Mouse (Mus musculus) intestine, postnatal 0 days (tissue): Measurements from ENCODE around the gene Tbx5. TPM values are rescaled to one million over a fixed set of nuclear protein-coding genes. Genes with fewer than 3 reads are reported as not detected.

Source experiments
- ATAC-seq: fragments of 200-750 bp; cut with Nextera tagmentation; 2 replicates; pipeline ENCODE4 v1.8.0; 2017; ENCODE audit warnings: mild to moderate bottlenecking, moderate TSS enrichment, moderate library complexity
- H3K27ac ChIP-seq: fragments of 300-500 bp; sonication (generic); 2 replicates; pipeline ENCODE4 v1.5.1; 2014; ENCODE audit warnings: mild to moderate bottlenecking, low read depth, low read length, moderate library complexity
- H3K27me3 ChIP-seq: fragments of 300-500 bp; sonication (generic); replicated peaks from 2 replicates; pipeline ENCODE4 v1.6.1; 2014; ENCODE audit warnings: low read length, mixed read lengths; ENCODE audit not compliant: control insufficient read depth, insufficient read depth
- H3K36me3 ChIP-seq: fragments of 300-500 bp; sonication (generic); 2 replicates; pipeline ENCODE4 v1.6.1; 2014; ENCODE audit warnings: mild to moderate bottlenecking, moderate library complexity; ENCODE audit not compliant: control insufficient read depth, insufficient read depth
- H3K4me1 ChIP-seq: fragments of 300-500 bp; sonication (generic); replicated peaks from 2 replicates; pipeline ENCODE4 v1.6.1; 2014; ENCODE audit warnings: antibody characterized with exemption, low read length, mixed read lengths; ENCODE audit not compliant: control insufficient read depth, insufficient read depth
- H3K4me2 ChIP-seq: fragments of 300-500 bp; sonication (generic); replicated peaks from 2 replicates; pipeline ENCODE4 v1.6.1; 2014; ENCODE audit warnings: low read depth, mild to moderate bottlenecking, moderate library complexity
- H3K4me3 ChIP-seq: fragments of 300-500 bp; sonication (generic); 2 replicates; pipeline ENCODE4 v1.5.1; 2014; ENCODE audit warnings: low read depth, low read length
- H3K9ac ChIP-seq: fragments of 300-500 bp; sonication (generic); 2 replicates; pipeline ENCODE4 v1.6.1; 2014; ENCODE audit warnings: mild to moderate bottlenecking, low read depth, low read length
- H3K9me3 ChIP-seq: fragments of 300-500 bp; sonication (generic); 2 replicates; pipeline ENCODE4 v1.6.1; 2016; ENCODE audit warnings: mixed run types; ENCODE audit not compliant: control insufficient read depth
- CTCF ChIP-seq: sonication (generic); IDR thresholded peaks from 2 replicates; pipeline ENCODE4 v1.5.1; 2016; ENCODE audit warnings: low read depth, mild to moderate bottlenecking, control low read depth, antibody characterized with exemption, moderate library complexity
- WGBS: fragments of 180-500 bp; shearing (Covaris S2); extraction: QIAGEN DNeasy Blood & Tissue Kit; methylation state at CpG from one replicate; pipeline ENCODE4 v1.1.7; 2014; 5-methylcytosine and 5-hydroxymethylcytosine counted together
- polyA plus RNA-seq: library from polyadenylated mRNA; unstranded; fragments of >200 nt; fragmentation: Nextera tagmentation; extraction: Ambion mirVana; gene quantifications from 2 replicates; pipeline ENCODE4 v1.2.1, GENCODE M21; 2015

Tbx5 gene
- polyA plus RNA-seq, 1 experiment from 2014 or later = not detected

DNA sequence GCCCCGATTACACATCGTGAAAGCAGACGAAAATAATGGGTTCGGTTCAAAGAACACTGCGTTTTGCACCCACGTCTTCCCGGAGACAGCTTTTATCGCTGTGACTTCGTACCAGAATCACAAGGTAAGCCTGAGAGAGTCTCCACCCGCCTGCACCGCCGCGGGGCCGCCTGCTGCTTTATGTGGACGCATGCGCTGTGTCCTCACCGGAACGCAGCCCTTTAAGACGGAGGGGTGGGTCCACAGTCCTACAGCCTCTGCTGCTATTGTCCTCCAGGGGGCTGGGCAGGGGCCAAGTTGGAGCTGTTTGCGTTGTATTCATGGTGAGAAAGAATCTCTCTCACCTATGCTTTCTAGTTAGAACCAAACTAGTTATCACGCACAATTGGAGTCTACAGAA, 12.5 kb downstream of the Tbx5 start:
- H3K4me3 ChIP-seq = no peak overlapping the region
- under 1% methylated on average over 21 of the region's 21 CpGs for WGBS
- H3K36me3 ChIP-seq = no peaks in the 10 kb centered on the region
- H3K27ac ChIP-seq = no peak overlapping the region
- H3K4me1 ChIP-seq = no peaks in the 10 kb centered on the region
- ATAC-seq = no peak
- peaks cover 69% of the 10 kb centered on the region for H3K27me3 ChIP-seq
- H3K4me2 ChIP-seq = no peak overlapping the region
- H3K9ac ChIP-seq = no peak overlapping the region
- H3K9me3 ChIP-seq = no peaks in the 10 kb centered on the region
- peak; percentile 17 for TF ChIP-seq CTCF

DNA sequence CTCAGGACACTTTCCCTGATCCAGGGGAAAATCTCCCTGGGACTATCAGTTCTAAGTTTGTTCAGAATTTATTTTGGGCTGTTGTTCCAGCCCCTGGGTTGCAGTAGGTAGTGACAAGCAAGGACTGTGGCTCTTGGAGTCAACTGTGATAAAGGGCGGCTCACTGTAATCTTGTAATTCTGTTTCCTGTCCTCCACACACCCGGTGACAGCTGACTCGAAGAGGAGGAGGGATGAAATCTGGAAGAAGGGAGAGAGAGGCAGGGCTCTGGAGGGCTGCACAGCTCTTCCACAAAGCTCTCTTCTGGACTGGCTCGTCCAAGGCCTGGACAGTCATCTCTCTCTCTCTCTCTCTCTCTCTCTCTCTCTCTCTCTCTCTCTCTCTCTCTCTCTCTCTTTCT, 24.6 kb downstream of the Tbx5 start:
- 31% methylated on average over 4 of the region's 4 CpGs for WGBS

DNA sequence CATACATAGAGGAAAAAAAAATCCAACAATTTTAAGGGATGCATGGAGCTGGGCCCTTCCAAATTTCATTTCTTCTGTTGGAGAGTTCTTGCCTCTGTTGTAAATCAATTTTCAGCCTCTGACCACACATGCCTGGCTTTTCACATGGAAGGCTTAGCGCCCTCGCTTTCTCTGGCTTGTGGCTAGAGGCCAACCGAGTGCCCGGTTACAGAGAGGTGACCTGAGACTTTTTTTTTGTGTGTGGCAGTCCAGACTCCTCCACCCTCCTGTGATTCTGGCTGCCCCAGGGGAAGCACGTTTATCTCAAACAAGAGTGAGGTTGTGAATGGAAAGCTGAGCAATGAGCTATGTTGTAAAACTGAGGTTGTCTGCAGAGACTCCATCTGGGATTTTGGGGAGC, 28.8 kb downstream of the Tbx5 start:
- Histone ChIP-seq H3K36me3 (no peaks in the 10 kb centered on the region), H3K9me3 (no peaks in the 10 kb centered on the region), H3K4me2 (no peak overlapping the region), H3K4me3 (no peak overlapping the region), H3K27me3 (0 out of 2 replicates have a peak, but pooled peaks cover 1% of the 10 kb centered on the region), H3K27ac (no peak overlapping the region), H3K9ac (no peak overlapping the region), H3K4me1 (no peaks in the 10 kb centered on the region)
- no peak for TF ChIP-seq CTCF
- ATAC-seq = no peak
- WGBS = 61% methylated on average over 5 of the region's 5 CpGs

More for the DNA sequence above, 24.6 kb downstream of the Tbx5 start:
- Histone ChIP-seq H3K9ac (no peak overlapping the region), H3K4me3 (no peak overlapping the region), H3K27me3 (no peaks in the 10 kb centered on the region), H3K4me1 (no peaks in the 10 kb centered on the region), H3K36me3 (no peaks in the 10 kb centered on the region), H3K27ac (no peak overlapping the region), H3K9me3 (no peaks in the 10 kb centered on the region), H3K4me2 (no peak overlapping the region)
- no peak for ATAC-seq
- TF ChIP-seq CTCF = no peak

DNA sequence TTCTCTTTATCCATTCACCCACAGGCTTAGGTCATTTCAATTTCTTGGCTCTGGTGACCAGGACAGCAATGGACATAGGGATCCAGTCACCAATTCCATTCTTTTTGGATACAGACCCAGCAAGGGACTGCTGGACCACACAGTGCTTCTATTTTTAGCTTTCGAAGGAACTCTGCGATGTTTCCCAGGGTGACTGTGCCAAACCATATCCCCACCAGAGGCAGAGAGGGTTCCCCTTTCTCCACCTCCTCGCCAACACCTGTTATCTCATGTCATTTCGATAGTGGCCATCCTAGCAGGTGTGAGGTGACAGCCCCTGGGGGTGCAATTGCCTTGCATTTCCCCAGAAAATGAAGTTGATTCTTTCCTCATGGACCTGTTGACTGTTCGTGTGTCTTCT, 30.0 kb downstream of the Tbx5 start:
- Histone ChIP-seq H3K9ac (no peak overlapping the region), H3K9me3 (no peaks in the 10 kb centered on the region), H3K4me2 (no peak overlapping the region), H3K27ac (no peak overlapping the region), H3K36me3 (no peaks in the 10 kb centered on the region), H3K27me3 (peaks cover 5% of the 10 kb centered on the region; the same call in 1 of the 2 replicates), H3K4me1 (no peaks in the 10 kb centered on the region), H3K4me3 (no peak overlapping the region)
- whole genome bisulfite sequencing = 75% methylated on average over 5 of the region's 5 CpGs
- TF ChIP-seq CTCF = no peak
- no peak for ATAC-seq

DNA sequence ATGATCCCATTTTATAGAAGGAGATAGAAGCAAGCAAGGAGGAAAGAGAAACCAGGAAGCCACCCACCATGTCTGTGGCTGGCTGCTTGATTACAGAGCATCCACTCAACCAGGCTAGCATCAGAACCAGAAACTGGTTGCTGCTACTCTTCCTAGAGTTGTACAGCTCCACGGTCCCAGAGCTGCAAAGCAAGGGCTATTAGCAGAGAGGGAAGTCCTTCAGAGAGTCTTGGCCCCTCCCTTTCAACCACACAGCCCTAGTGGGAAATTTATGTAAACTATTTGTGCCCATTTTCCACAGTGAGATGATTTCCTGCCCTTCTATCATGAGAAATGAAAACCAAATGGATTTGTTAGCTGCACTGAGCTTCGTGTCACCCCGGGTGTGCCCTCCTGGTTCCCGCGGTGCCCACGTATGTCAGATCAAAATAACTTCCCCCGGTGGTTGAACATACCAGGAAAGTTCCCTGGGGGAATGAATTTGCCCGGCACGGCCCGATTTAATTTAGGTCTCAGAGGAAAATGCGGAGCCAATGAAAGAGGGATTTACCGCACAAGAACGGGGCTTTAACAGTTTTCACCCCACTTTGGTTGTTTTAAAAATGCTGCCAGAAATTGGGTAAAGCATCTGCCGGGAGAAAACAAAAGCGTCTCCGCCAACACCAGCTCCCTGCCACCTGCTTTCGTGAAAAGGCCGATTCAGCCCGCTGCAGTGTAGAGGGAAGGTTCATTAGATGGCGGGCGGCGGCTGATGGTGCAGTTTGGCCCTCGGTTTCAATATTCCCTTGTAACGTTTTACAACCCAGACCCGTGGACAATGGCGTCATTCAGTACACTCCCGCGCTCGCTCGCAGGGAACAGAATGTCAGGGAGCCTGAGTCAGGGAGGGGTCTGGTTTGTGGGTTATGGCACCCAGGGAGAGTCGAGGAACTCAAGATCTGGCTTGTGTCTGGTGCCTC, 34.1 kb downstream of the Tbx5 start:
- H3K4me2 ChIP-seq = peak overlapping the region; percentile 49
- ATAC-seq = no peak
- 20% methylated on average over 31 of the region's 31 CpGs for WGBS
- no peaks in the 10 kb centered on the region for H3K4me1 ChIP-seq
- no peak overlapping the region for H3K27ac ChIP-seq
- TF ChIP-seq CTCF = no peak
- no peak overlapping the region for H3K9ac ChIP-seq
- H3K36me3 ChIP-seq = no peaks in the 10 kb centered on the region
- H3K4me3 ChIP-seq = peak overlapping the region; percentile 14; the same call in 1 of the 2 replicates
- H3K27me3 ChIP-seq = peaks cover 5% of the 10 kb centered on the region; the same call in 1 of the 2 replicates
- no peaks in the 10 kb centered on the region for H3K9me3 ChIP-seq

DNA sequence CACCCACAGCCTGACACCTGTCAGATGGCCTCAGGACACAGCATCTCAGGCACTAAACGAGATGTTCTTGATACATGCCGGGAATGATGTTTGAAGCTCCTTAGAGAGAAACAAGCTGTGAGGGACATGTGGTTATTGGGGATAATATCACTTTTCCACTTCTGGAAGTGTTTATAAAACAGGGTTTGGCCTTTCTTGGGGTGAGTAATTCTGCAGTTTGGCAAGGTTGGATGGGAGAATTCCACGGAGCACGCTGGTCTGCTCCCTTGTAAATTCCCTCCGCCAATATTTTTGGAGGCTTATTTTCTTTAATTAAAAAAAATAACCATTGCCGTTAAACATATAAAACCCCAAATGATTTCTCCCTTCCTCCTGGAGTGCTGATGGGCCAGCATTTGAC, 35.5 kb downstream of the Tbx5 start:
- no peak overlapping the region for H3K9ac ChIP-seq
- 87% methylated on average over 6 of the region's 6 CpGs for WGBS

More for the DNA sequence above, 35.5 kb downstream of the Tbx5 start:
- H3K36me3 ChIP-seq = no peaks in the 10 kb centered on the region
- no peak for ATAC-seq
- no peak for TF ChIP-seq CTCF
- H3K9me3 ChIP-seq = no peaks in the 10 kb centered on the region
- H3K4me2 ChIP-seq = no peak overlapping the region
- peaks cover 5% of the 10 kb centered on the region; the same call in 1 of the 2 replicates for H3K27me3 ChIP-seq
- no peaks in the 10 kb centered on the region for H3K4me1 ChIP-seq
- H3K27ac ChIP-seq = no peak overlapping the region
- H3K4me3 ChIP-seq = no peak overlapping the region
